Mouse (Mus musculus) lung, embryonic 15.5 days (tissue): ENCODE results near the gene Thumpd3. TPM values are rescaled to one million over a fixed set of nuclear protein-coding genes. Genes with fewer than 3 reads are reported as not detected.

Source experiments
- ATAC-seq: fragments of 200-750 bp; cut with Nextera tagmentation; 2 replicates; pipeline ENCODE4 v1.8.0; 2017; ENCODE audit warnings: moderate number of reproducible peaks, borderline replicate concordance; ENCODE audit not compliant: low FRiP score, low TSS enrichment; ENCODE audit errors: extremely low read depth
- H3K27ac ChIP-seq: fragments of 300-500 bp; sonication (generic); 2 replicates; pipeline ENCODE4 v1.5.1; 2015; ENCODE audit warnings: moderate library complexity, mild to moderate bottlenecking, inconsistent platforms
- H3K27me3 ChIP-seq: fragments of 300-500 bp; sonication (generic); 2 replicates; pipeline ENCODE4 v1.6.1; 2015; ENCODE audit warnings: inconsistent platforms
- H3K36me3 ChIP-seq: fragments of 300-500 bp; sonication (generic); 2 replicates; pipeline ENCODE4 v1.6.1; 2015; ENCODE audit warnings: inconsistent platforms
- H3K4me1 ChIP-seq: fragments of 300-500 bp; sonication (generic); 2 replicates; pipeline ENCODE4 v1.6.1; 2015; ENCODE audit warnings: inconsistent platforms
- H3K4me2 ChIP-seq: fragments of 300-500 bp; sonication (generic); 2 replicates; pipeline ENCODE4 v1.6.1; 2015; ENCODE audit warnings: inconsistent platforms, mild to moderate bottlenecking, moderate library complexity
- H3K4me3 ChIP-seq: fragments of 300-500 bp; sonication (generic); 2 replicates; pipeline ENCODE4 v1.5.1; 2015; ENCODE audit warnings: mild to moderate bottlenecking, inconsistent platforms
- H3K9ac ChIP-seq: fragments of 300-500 bp; sonication (generic); 2 replicates; pipeline ENCODE4 v1.6.1; 2015; ENCODE audit warnings: inconsistent platforms
- H3K9me3 ChIP-seq: fragments of 300-500 bp; sonication (generic); 2 replicates; pipeline ENCODE4 v1.6.1; 2016; ENCODE audit warnings: inconsistent platforms
- WGBS: fragments of 180-500 bp; shearing (Covaris S2); methylation state at CpG from one replicate; pipeline ENCODE4 v1.1.7; 2015; 5-methylcytosine and 5-hydroxymethylcytosine counted together
- polyA plus RNA-seq: library from polyadenylated mRNA; unstranded; fragments of >200 nt; fragmentation: Nextera tagmentation; extraction: Ambion mirVana; gene quantifications from 2 replicates; pipeline ENCODE4 v1.2.1, GENCODE M21; 2015

Gene Thumpd3
- polyA plus RNA-seq, 1 experiment from 2014 or later: 50.8 TPM

GRCm38 (mm10) chr6:113097662-113098061 lies 51.6 kb downstream of the Thumpd3 start:
- no peaks in the 10 kb centered on the region for H3K36me3 ChIP-seq
- no peaks in the 10 kb centered on the region for H3K27me3 ChIP-seq
- H3K27ac ChIP-seq: no peak overlapping the region
- no peak overlapping the region for H3K4me3 ChIP-seq
- H3K4me2 ChIP-seq: no peak overlapping the region
- no peaks in the 10 kb centered on the region for H3K9me3 ChIP-seq
- H3K4me1 ChIP-seq: peaks cover 27% of the 10 kb centered on the region
- H3K9ac ChIP-seq: no peak overlapping the region
- no peak for ATAC-seq
- WGBS: 85% methylated on average over 5 of the region's 5 CpGs

DNA sequence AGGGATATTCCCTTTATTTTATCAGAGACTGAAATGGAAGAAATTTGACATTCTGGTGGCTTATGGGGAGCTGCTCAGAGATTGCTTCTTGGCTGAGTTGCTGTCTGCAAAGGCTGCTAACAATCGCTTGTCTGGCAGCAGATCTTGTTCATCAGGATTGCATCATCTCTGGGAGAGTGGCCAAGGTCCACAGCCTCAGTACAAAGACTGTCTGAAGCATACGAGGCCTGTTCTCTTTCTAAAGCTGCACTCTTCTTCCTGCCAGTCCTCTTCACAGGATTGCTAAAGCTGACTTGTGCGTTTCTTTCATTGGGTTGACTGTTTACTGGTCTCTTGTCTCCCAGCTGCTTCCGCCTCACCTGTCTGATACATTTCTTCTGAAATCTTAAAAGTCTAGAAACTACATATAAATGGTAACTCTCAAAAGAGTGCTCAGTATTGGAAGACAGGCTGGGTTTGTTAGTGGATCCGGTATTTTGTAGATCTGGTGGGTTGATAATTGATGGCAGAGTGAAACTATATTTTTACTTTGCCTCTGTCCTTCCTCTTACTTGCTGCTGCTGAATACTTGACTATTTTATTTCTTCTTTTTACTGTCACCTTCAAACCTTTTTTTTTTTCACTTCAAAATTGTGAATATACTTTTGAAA lies 53.7 kb downstream of the Thumpd3 start:
- no peak overlapping the region for H3K9ac ChIP-seq

DNA sequence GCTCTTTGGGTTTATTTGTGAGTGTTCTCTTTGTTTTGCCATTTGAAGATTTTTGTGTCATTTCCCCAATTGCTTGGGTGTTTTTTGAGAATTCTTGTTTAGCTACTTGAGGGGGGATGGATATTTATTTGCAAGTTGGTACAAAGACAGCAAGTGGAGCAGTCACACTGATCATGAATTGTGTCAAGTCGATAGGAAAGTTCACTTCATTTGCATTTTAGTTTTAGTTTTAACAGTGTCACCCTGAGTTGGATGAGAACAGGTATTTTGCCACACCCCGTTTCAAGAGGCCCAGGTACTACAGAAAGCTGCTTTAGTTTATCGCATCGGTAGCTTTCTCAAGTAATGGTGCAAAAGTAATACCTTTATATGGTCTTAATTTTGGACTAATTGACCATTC lies 56.5 kb downstream of the Thumpd3 start:
- Histone ChIP-seq H3K36me3 (peaks cover 16% of the 10 kb centered on the region), H3K9me3 (no peaks in the 10 kb centered on the region), H3K9ac (no peak overlapping the region), H3K4me3 (no peak overlapping the region), H3K27ac (no peak overlapping the region), H3K4me1 (peaks cover 18% of the 10 kb centered on the region), H3K4me2 (no peak overlapping the region), H3K27me3 (no peaks in the 10 kb centered on the region)
- 73% methylated on average over 4 of the region's 4 CpGs for WGBS
- ATAC-seq: no peak

More for the DNA sequence above, 53.7 kb downstream of the Thumpd3 start:
- H3K4me1 ChIP-seq: peaks cover 28% of the 10 kb centered on the region
- H3K9me3 ChIP-seq: no peaks in the 10 kb centered on the region
- H3K4me2 ChIP-seq: no peak overlapping the region
- 16% methylated on average over 5 of the region's 5 CpGs for WGBS
- ATAC-seq: peak; percentile 95
- no peak overlapping the region for H3K4me3 ChIP-seq
- H3K27me3 ChIP-seq: no peaks in the 10 kb centered on the region
- peak overlapping the region; percentile 71 for H3K27ac ChIP-seq
- H3K36me3 ChIP-seq: peaks cover 3% of the 10 kb centered on the region; the same call in 1 of the 2 replicates

DNA sequence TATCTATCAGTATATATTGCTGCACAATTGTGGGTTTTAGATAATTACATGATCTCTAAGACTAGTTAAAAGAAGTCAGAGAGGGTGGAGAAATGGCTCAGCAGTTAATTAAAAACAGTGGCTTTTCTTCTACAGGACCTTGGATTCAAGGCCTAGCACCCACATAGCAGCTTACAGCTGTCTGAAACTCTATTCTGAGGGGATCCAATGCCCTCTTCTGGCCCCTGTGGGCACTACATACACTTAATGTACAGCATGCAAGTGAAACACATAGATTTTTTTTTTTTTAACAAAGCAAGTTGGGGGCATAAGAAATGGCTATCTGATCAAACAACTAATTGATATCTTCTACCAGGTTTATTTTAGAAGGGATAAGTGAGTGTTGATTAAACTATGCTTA lies 57.7 kb downstream of the Thumpd3 start:
- H3K27me3 ChIP-seq: no peaks in the 10 kb centered on the region
- H3K36me3 ChIP-seq: peaks cover 20% of the 10 kb centered on the region
- H3K4me1 ChIP-seq: peaks cover 15% of the 10 kb centered on the region; the same call in 1 of the 2 replicates
- no peak overlapping the region for H3K4me3 ChIP-seq
- no peak overlapping the region for H3K9ac ChIP-seq
- 0 out of 2 replicates have a peak, but pooled peaks have one; percentile 52 for ATAC-seq
- no peak overlapping the region for H3K4me2 ChIP-seq
- no peak overlapping the region for H3K27ac ChIP-seq
- no peaks in the 10 kb centered on the region for H3K9me3 ChIP-seq

- no peak overlapping the region for H3K4me3 ChIP-seq
- peaks cover 58% of the 10 kb centered on the region for H3K36me3 ChIP-seq
- no peak overlapping the region for H3K27ac ChIP-seq
- no peaks in the 10 kb centered on the region for H3K27me3 ChIP-seq
- no peak overlapping the region for H3K9ac ChIP-seq
- WGBS: 87% methylated on average over 3 of the region's 3 CpGs
- no peak for ATAC-seq
- no peak overlapping the region for H3K4me2 ChIP-seq
- H3K9me3 ChIP-seq: no peaks in the 10 kb centered on the region
- no peaks in the 10 kb centered on the region for H3K4me1 ChIP-seq
These were observed 63.4 kb downstream of the Thumpd3 start for GRCm38 (mm10) chr6:113109378-113109777.

DNA sequence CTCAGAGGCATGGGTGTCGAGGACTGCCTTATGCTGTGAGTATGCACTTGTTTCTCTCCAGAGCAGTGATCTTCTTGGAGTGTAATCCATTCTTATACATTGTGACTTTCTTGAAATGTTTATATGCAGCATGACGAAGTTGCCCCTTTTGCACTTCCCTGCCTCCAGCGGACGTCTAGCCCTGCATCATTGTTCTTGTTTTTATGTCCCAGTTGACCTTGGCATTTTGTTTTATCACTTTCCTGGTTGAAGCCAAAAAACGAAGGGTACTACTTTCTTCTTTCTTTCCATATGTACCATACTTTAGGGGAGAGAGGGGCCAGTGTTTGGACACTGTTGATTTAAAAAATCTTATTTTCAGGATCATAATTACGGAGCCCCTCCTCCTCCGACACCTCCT lies 63.9 kb downstream of the Thumpd3 start:
- H3K4me1 ChIP-seq: no peaks in the 10 kb centered on the region
- no peak overlapping the region for H3K4me3 ChIP-seq
- peaks cover 62% of the 10 kb centered on the region for H3K36me3 ChIP-seq
- no peaks in the 10 kb centered on the region for H3K27me3 ChIP-seq
- H3K9ac ChIP-seq: no peak overlapping the region
- WGBS: 76% methylated on average over 7 of the region's 7 CpGs
- no peak for ATAC-seq
- H3K9me3 ChIP-seq: no peaks in the 10 kb centered on the region
- no peak overlapping the region for H3K27ac ChIP-seq
- no peak overlapping the region for H3K4me2 ChIP-seq

Other genes with a start within 250 kb of the Thumpd3 start
- 2.5 TPM in 2 replicates for gene Srgap3, start 99.0 kb upstream of the Thumpd3 start, polyA plus RNA-seq
- gene Setd5, start 31.1 kb downstream of the Thumpd3 start, polyA plus RNA-seq: 69.5 and 77.2 TPM in 2 replicates
- 0.87 and 1.1 TPM in 2 replicates for gene Lhfpl4, start 149.2 kb downstream of the Thumpd3 start, polyA plus RNA-seq
- 43.8 and 46.1 TPM in 2 replicates for gene Mtmr14, start 191.6 kb downstream of the Thumpd3 start, polyA plus RNA-seq
- 0.05 TPM in 1 of 2 replicates, not detected in the other for gene Cpne9, start 236.1 kb downstream of the Thumpd3 start, polyA plus RNA-seq